Mouse (Mus musculus) lung, embryonic 14.5 days (tissue): ENCODE measurements around the gene Dock1. TPM values are rescaled to one million over a fixed set of nuclear protein-coding genes. Genes with fewer than 3 reads are reported as not detected.

Source experiments
- ATAC-seq: fragments of 200-750 bp; cut with Nextera tagmentation; 2 replicates; pipeline ENCODE4 v1.8.0; 2017; ENCODE audit warnings: mild to moderate bottlenecking, moderate TSS enrichment, moderate library complexity; ENCODE audit not compliant: insufficient read depth
- DNase-seq: peaks from one replicate; pipeline ENCODE4 v3.0.0-alpha.2; 2015
- H3K27ac ChIP-seq: fragments of 300-500 bp; sonication (generic); 2 replicates; pipeline ENCODE4 v1.5.1; 2014; ENCODE audit warnings: low read depth, mild to moderate bottlenecking, moderate library complexity
- H3K27me3 ChIP-seq: fragments of 300-500 bp; sonication (generic); 2 replicates; pipeline ENCODE4 v1.6.1; 2014; ENCODE audit warnings: low read length, control low read depth; ENCODE audit not compliant: insufficient read depth
- H3K36me3 ChIP-seq: fragments of 300-500 bp; sonication (generic); 2 replicates; pipeline ENCODE4 v1.6.1; 2014; ENCODE audit warnings: control low read depth; ENCODE audit not compliant: insufficient read depth
- H3K4me1 ChIP-seq: fragments of 300-500 bp; sonication (generic); 2 replicates; pipeline ENCODE4 v1.6.1; 2014; ENCODE audit warnings: antibody characterized with exemption, control low read depth; ENCODE audit not compliant: insufficient read depth
- H3K4me2 ChIP-seq: fragments of 300-500 bp; sonication (generic); 2 replicates; pipeline ENCODE4 v1.6.1; 2014; ENCODE audit warnings: mild to moderate bottlenecking
- H3K4me3 ChIP-seq: fragments of 300-500 bp; sonication (generic); 2 replicates; pipeline ENCODE4 v1.5.1; 2014; ENCODE audit warnings: low read depth, low read length
- H3K9ac ChIP-seq: fragments of 300-500 bp; sonication (generic); 2 replicates; pipeline ENCODE4 v1.6.1; 2014
- H3K9me3 ChIP-seq: fragments of 300-500 bp; sonication (generic); 2 replicates; pipeline ENCODE4 v1.6.1; 2016; ENCODE audit warnings: low read depth, low read length, control low read depth
- CTCF ChIP-seq: IDR thresholded peaks from 2 replicates; pipeline ENCODE4 v1.5.1; 2016; ENCODE audit warnings: antibody characterized with exemption, low read depth
- WGBS: fragments of 180-500 bp; shearing (Covaris S2); extraction: QIAGEN DNeasy Blood & Tissue Kit; methylation state at CpG from one replicate; pipeline ENCODE4 v1.1.7; 2014; 5-methylcytosine and 5-hydroxymethylcytosine counted together
- polyA plus RNA-seq: library from polyadenylated mRNA; unstranded; fragments of >200 nt; fragmentation: Nextera tagmentation; extraction: Ambion mirVana; gene quantifications from 2 replicates; pipeline ENCODE4 v1.2.1, GENCODE M21; 2014

Gene Dock1
- polyA plus RNA-seq, 1 experiment from 2014 or later: 57.3 TPM

DNA sequence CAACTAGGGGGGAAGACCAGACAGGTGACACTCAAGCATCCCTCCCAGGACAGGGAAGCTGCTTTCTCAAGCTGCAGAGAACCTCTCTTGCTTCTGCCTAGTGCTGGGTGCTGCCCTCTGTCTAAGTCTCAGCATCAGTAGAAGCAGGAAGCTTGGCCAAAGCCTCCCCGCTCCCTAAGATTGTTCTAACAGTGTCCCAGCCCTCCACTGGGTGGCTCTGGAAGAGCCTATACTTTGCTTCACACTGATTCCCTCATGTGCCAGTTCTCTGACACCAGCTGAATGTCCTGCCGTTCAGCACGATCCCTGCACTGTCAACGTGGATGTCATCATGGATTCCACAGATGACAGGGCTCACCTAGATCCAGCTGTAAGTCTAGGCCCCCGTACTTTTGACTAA is 324.5 kb downstream of the Dock1 start:
- WGBS: 78% methylated on average over 5 of the region's 5 CpGs
- Histone ChIP-seq H3K9ac (no peak overlapping the region), H3K4me1 (no peaks in the 10 kb centered on the region), H3K27ac (no peak overlapping the region), H3K36me3 (peaks cover 13% of the 10 kb centered on the region; the same call in 1 of the 2 replicates), H3K9me3 (no peaks in the 10 kb centered on the region), H3K27me3 (no peaks in the 10 kb centered on the region), H3K4me2 (no peak overlapping the region), H3K4me3 (no peak overlapping the region)
- TF ChIP-seq CTCF: no peak
- no peak for DNase-seq
- no peak for ATAC-seq

DNA sequence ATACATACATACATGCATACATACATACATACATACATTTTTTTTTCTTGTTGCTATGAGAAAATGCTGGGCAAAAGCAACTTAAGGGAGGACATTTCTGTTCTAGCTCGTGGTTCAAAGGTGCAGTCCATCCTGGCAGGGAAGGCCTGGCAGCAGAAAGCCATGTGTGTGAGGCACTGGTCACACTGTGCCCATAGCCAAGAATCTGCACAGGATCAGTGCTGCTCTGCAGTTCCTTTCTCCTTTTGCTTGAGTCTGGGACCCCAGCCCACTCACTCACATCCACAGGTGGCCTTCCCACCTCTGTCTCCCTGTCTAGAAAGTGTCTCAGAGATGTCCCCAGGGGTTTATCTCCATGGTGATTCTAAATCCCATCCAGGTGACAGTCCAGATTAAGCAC is 331.8 kb downstream of the Dock1 start:
- Histone ChIP-seq H3K27ac (no peak overlapping the region), H3K36me3 (peaks cover 30% of the 10 kb centered on the region; the same call in 1 of the 2 replicates), H3K4me3 (no peak overlapping the region), H3K9ac (no peak overlapping the region), H3K9me3 (no peaks in the 10 kb centered on the region), H3K4me2 (no peak overlapping the region), H3K4me1 (no peaks in the 10 kb centered on the region), H3K27me3 (no peaks in the 10 kb centered on the region)
- WGBS: 89% methylated on average over 1 of the region's 1 CpGs
- no peak for TF ChIP-seq CTCF
- no peak for DNase-seq
- ATAC-seq: no peak

- TF ChIP-seq CTCF: no peak
- Histone ChIP-seq H3K4me1 (no peaks in the 10 kb centered on the region), H3K4me3 (no peak overlapping the region), H3K4me2 (no peak overlapping the region), H3K27me3 (no peaks in the 10 kb centered on the region), H3K27ac (no peak overlapping the region), H3K9ac (no peak overlapping the region), H3K9me3 (no peaks in the 10 kb centered on the region), H3K36me3 (peaks cover 30% of the 10 kb centered on the region; the same call in 1 of the 2 replicates)
- 85% methylated on average over 9 of the region's 9 CpGs for WGBS
- no peak for DNase-seq
- no peak for ATAC-seq
Observed at GRCm38 (mm10) chr7:135002891-135003290, 332.4 kb downstream of the Dock1 start.

GRCm38 (mm10) chr7:135005964-135006560 is 335.6 kb downstream of the Dock1 start:
- ATAC-seq (no peak), DNase-seq (no peak)
- Histone ChIP-seq H3K9me3 (no peaks in the 10 kb centered on the region), H3K27ac (no peak overlapping the region), H3K9ac (no peak overlapping the region), H3K4me1 (no peaks in the 10 kb centered on the region), H3K27me3 (no peaks in the 10 kb centered on the region), H3K4me2 (no peak overlapping the region), H3K36me3 (peaks cover 11% of the 10 kb centered on the region; the same call in 1 of the 2 replicates), H3K4me3 (no peak overlapping the region)
- no peak for TF ChIP-seq CTCF
- 44% methylated on average over 7 of the region's 7 CpGs for WGBS

DNA sequence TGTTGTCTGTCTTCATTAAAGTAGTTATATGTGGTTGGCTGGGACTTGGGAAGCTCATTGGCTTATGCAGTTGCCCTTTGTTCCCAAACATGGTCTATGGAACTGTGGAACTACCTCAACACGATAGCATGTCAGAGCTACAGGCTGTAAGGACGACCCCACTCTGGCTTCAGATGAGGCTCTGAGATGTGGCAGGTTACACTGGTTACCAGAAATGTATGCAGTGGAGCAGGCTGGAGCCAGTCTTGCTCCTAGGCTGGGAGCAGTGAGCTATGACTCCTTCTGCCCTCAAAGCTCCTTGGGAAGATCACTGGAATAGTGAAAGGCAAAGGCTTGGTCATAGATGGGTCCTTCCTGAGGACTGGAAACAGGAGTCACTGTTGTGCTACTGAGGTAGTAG is 337.6 kb downstream of the Dock1 start:
- no peak for TF ChIP-seq CTCF
- Histone ChIP-seq H3K4me3 (no peak overlapping the region), H3K9ac (no peak overlapping the region), H3K4me2 (no peak overlapping the region), H3K27me3 (no peaks in the 10 kb centered on the region), H3K27ac (no peak overlapping the region), H3K36me3 (no peaks in the 10 kb centered on the region), H3K4me1 (no peaks in the 10 kb centered on the region), H3K9me3 (no peaks in the 10 kb centered on the region)
- DNase-seq (no peak), ATAC-seq (no peak)
- 98% methylated on average over 2 of the region's 2 CpGs for WGBS

DNA sequence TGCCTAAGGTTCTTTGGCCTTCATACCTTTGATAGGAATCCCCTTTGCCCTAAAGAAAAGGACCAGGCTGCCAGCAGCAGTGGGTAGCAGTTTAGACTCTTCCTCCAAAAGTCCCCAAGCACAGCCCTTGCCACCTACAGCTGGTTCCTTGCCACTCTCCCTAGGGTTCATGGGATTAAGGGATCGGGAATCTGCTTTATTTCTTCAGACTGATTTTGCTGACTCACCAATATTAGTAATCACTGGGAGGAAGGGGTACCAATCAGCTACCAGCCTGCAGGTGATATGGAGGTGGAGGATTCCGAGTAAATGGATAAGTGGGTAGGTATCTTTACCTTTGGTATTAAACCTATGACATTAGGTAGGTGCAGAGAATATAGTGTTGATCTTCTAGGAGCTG is 340.5 kb downstream of the Dock1 start:
- H3K9ac ChIP-seq: no peak overlapping the region
- H3K4me1 ChIP-seq: no peaks in the 10 kb centered on the region
- no peak overlapping the region for H3K4me2 ChIP-seq
- no peak for ATAC-seq
- no peak for DNase-seq
- TF ChIP-seq CTCF: no peak
- H3K9me3 ChIP-seq: no peaks in the 10 kb centered on the region
- WGBS: 85% methylated on average over 2 of the region's 2 CpGs
- H3K27ac ChIP-seq: no peak overlapping the region
- H3K36me3 ChIP-seq: no peaks in the 10 kb centered on the region
- no peaks in the 10 kb centered on the region for H3K27me3 ChIP-seq
- no peak overlapping the region for H3K4me3 ChIP-seq

GRCm38 (mm10) chr7:135017531-135017930 is 347.1 kb downstream of the Dock1 start:
- ATAC-seq: no peak
- H3K27me3 ChIP-seq: no peaks in the 10 kb centered on the region
- 61% methylated on average over 1 of the region's 1 CpGs for WGBS

More at GRCm38 (mm10) chr7:135017531-135017930, 347.1 kb downstream of the Dock1 start:
- H3K9me3 ChIP-seq: no peaks in the 10 kb centered on the region
- H3K36me3 ChIP-seq: no peaks in the 10 kb centered on the region
- no peak overlapping the region for H3K9ac ChIP-seq
- no peaks in the 10 kb centered on the region for H3K4me1 ChIP-seq
- H3K4me3 ChIP-seq: no peak overlapping the region
- DNase-seq: peak; percentile 7
- H3K4me2 ChIP-seq: no peak overlapping the region
- TF ChIP-seq CTCF: no peak
- no peak overlapping the region for H3K27ac ChIP-seq
